Comparison of ENCODE assay signal across 7 mouse cellular contexts in genomic region chr2:118887845-118888548, GRCm38 (mm10). TPM values are rescaled to one million over a fixed set of nuclear protein-coding genes. Genes with fewer than 3 reads are reported as not detected.
DNase-seq lines count a peak whose midpoint lies in the region; ATAC-seq lines count a peak whose summit lies in the region.

No protein-coding gene starts in this region.

- intact Hi-C loops in left cerebral cortex, postnatal 10 days (cut with DNase I), result loop anchor here (10.0 kb wide), 1 partner anchor 623 kb away; no protein-coding TSS in a partner anchor

- no peak overlapping the region for H3K27ac ChIP-seq in limb, embryonic 11.5 days (replicated peaks; ENCODE audit: low read depth, low read length)
- H3K27ac ChIP-seq in limb, embryonic 10.5 days, result no peak overlapping the region
- H3K27ac ChIP-seq in heart, embryonic 16.5 days (ENCODE audit: low read length), result no peak overlapping the region
- H3K27ac ChIP-seq in liver, embryonic 15.5 days (replicated peaks), result peak overlapping the region; percentile 91
- H3K27ac ChIP-seq in stomach, embryonic 14.5 days (ENCODE audit: low read length), result no peak overlapping the region

- WGBS in limb, embryonic 11.5 days, result 32% methylated on average over 14 of the region's 14 CpGs
- 30% methylated on average over 14 of the region's 14 CpGs for WGBS in limb, embryonic 10.5 days
- WGBS in heart, embryonic 16.5 days, result 15% methylated on average over 14 of the region's 14 CpGs
- 6% methylated on average over 14 of the region's 14 CpGs for WGBS in liver, embryonic 15.5 days (ENCODE audit: insufficient replicate concordance)
- 22% methylated on average over 14 of the region's 14 CpGs for WGBS in stomach, embryonic 14.5 days

- H3K4me3 ChIP-seq in limb, embryonic 11.5 days (ENCODE audit: low read depth, low read length), result no peak overlapping the region
- H3K4me3 ChIP-seq in limb, embryonic 10.5 days, result no peak overlapping the region
- 0 out of 2 replicates have a peak overlapping the region, but pooled peaks have one; percentile 13 for H3K4me3 ChIP-seq in heart, embryonic 16.5 days (ENCODE audit: low read length)
- H3K4me3 ChIP-seq in liver, embryonic 15.5 days (replicated peaks), result peak overlapping the region; percentile 48
- no peak overlapping the region for H3K4me3 ChIP-seq in stomach, embryonic 14.5 days (ENCODE audit: low read depth, low read length)

- peaks cover 3% of the 10 kb centered on the region; the same call in 1 of the 2 replicates for H3K4me1 ChIP-seq in limb, embryonic 11.5 days (ENCODE audit: control insufficient read depth, insufficient read depth, low read length)
- peaks cover 5% of the 10 kb centered on the region for H3K4me1 ChIP-seq in limb, embryonic 10.5 days
- H3K4me1 ChIP-seq in heart, embryonic 16.5 days (ENCODE audit: control insufficient read depth, insufficient read depth, low read length), result peaks cover 7% of the 10 kb centered on the region
- peaks cover 46% of the 10 kb centered on the region for H3K4me1 ChIP-seq in liver, embryonic 15.5 days (replicated peaks)
- 0 out of 2 replicates have a peak, but pooled peaks cover 2% of the 10 kb centered on the region for H3K4me1 ChIP-seq in stomach, embryonic 14.5 days (ENCODE audit: control insufficient read depth, insufficient read depth, low read length)

- H3K9me3 ChIP-seq in limb, embryonic 11.5 days (ENCODE audit: control insufficient read depth, low read length), result no peaks in the 10 kb centered on the region
- H3K9me3 ChIP-seq in limb, embryonic 10.5 days (replicated peaks), result no peaks in the 10 kb centered on the region
- H3K9me3 ChIP-seq in heart, embryonic 16.5 days (replicated peaks; ENCODE audit: control insufficient read depth, low read length), result no peaks in the 10 kb centered on the region
- H3K9me3 ChIP-seq in liver, embryonic 15.5 days (replicated peaks), result no peaks in the 10 kb centered on the region
- no peaks in the 10 kb centered on the region for H3K9me3 ChIP-seq in stomach, embryonic 14.5 days (ENCODE audit: control insufficient read depth, low read depth, low read length)

- no peak for ATAC-seq in limb, embryonic 11.5 days (ENCODE audit: insufficient number of reproducible peaks, low FRiP score, low TSS enrichment, low read depth)
- peak; percentile 42 for ATAC-seq in heart, embryonic 16.5 days (replicated peaks; ENCODE audit: extremely low read depth, insufficient read depth, low FRiP score)
- ATAC-seq in liver, embryonic 15.5 days (ENCODE audit: insufficient read depth), result peak; percentile 90
- ATAC-seq in stomach, embryonic 14.5 days (ENCODE audit: insufficient number of reproducible peaks, insufficient read depth, low FRiP score, low read depth), result peak; percentile 57; the same call in 1 of the 2 replicates

- DNase-seq in limb, embryonic 11.5 days (ENCODE audit: low spot score), result no peak
- no peak for DNase-seq in limb, embryonic 10.5 days (ENCODE audit: low spot score)
- DNase-seq in urinary bladder, postnatal 4 days (ENCODE audit: low spot score in 2 of 2), result no peak
- no peak for DNase-seq in left cerebral cortex, postnatal 10 days (ENCODE audit: extremely low spot score in 1 of 2, low spot score in 2 of 2)

- no peaks in the 10 kb centered on the region for H3K36me3 ChIP-seq in limb, embryonic 11.5 days (ENCODE audit: control insufficient read depth, insufficient read depth, low read length)
- H3K36me3 ChIP-seq in limb, embryonic 10.5 days, result no peaks in the 10 kb centered on the region
- H3K36me3 ChIP-seq in heart, embryonic 16.5 days (ENCODE audit: control insufficient read depth, insufficient read depth), result no peaks in the 10 kb centered on the region
- H3K36me3 ChIP-seq in liver, embryonic 15.5 days (replicated peaks), result no peaks in the 10 kb centered on the region
- H3K36me3 ChIP-seq in stomach, embryonic 14.5 days (ENCODE audit: control insufficient read depth, insufficient read depth, low read length), result no peaks in the 10 kb centered on the region

- 0 out of 2 replicates have a peak overlapping the region, but pooled peaks have one; percentile 12 for H3K4me2 ChIP-seq in limb, embryonic 11.5 days (ENCODE audit: low read depth, severe bottlenecking)
- peak overlapping the region; percentile 50 for H3K4me2 ChIP-seq in heart, embryonic 16.5 days (ENCODE audit: low read depth, low read length)
- peak overlapping the region; percentile 86 for H3K4me2 ChIP-seq in liver, embryonic 15.5 days
- H3K4me2 ChIP-seq in stomach, embryonic 14.5 days (replicated peaks; ENCODE audit: low read depth, low read length), result no peak overlapping the region

- peaks cover 7% of the 10 kb centered on the region; the same call in 1 of the 2 replicates for H3K27me3 ChIP-seq in limb, embryonic 11.5 days (ENCODE audit: control insufficient read depth, insufficient read depth, low read length)
- H3K27me3 ChIP-seq in limb, embryonic 10.5 days (ENCODE audit: low read depth, poor library complexity, severe bottlenecking), result peaks cover 82% of the 10 kb centered on the region
- peaks cover 11% of the 10 kb centered on the region for H3K27me3 ChIP-seq in heart, embryonic 16.5 days (ENCODE audit: control insufficient read depth, insufficient read depth, low read length)
- peaks cover 41% of the 10 kb centered on the region for H3K27me3 ChIP-seq in liver, embryonic 15.5 days
- H3K27me3 ChIP-seq in stomach, embryonic 14.5 days (ENCODE audit: control insufficient read depth, insufficient read depth, low read length), result no peaks in the 10 kb centered on the region

- no peak overlapping the region for H3K9ac ChIP-seq in limb, embryonic 11.5 days (ENCODE audit: low read length)
- H3K9ac ChIP-seq in heart, embryonic 16.5 days (ENCODE audit: low read length), result no peak overlapping the region
- peak overlapping the region; percentile 51 for H3K9ac ChIP-seq in liver, embryonic 15.5 days
- H3K9ac ChIP-seq in stomach, embryonic 14.5 days (replicated peaks; ENCODE audit: low read depth, low read length), result no peak overlapping the region

RNA-seq across cellular contexts. Expression of gene Bahd1, which starts 12.2 kb away (rescaled TPM):
- 0.84 and 0.91 TPM in 2 replicates for polyA plus RNA-seq in limb, embryonic 11.5 days (2014; fragmentation: Nextera tagmentation; extraction: Ambion mirVana)
- polyA plus RNA-seq in limb, embryonic 10.5 days (2016; fragmentation: Nextera tagmentation; extraction: Ambion mirVana), result 2.4 and 2.6 TPM in 2 replicates
- polyA plus RNA-seq in heart, embryonic 16.5 days (2015; fragmentation: Nextera tagmentation; extraction: Ambion mirVana), result 3.7 and 4.1 TPM in 2 replicates
- polyA plus RNA-seq in liver, embryonic 15.5 days (2015; fragmentation: Nextera tagmentation; extraction: Ambion mirVana), result 3.2 and 4.3 TPM in 2 replicates
- 1.8 TPM in 2 replicates for polyA plus RNA-seq in stomach, embryonic 14.5 days (2014; fragmentation: Nextera tagmentation; extraction: Ambion mirVana)
- 10 to 100 TPM; 29.9 to 32.1 TPM for total RNA-seq in left cerebral cortex, postnatal 10 days (2021)

RNA-seq across cellular contexts. Expression of gene Ivd, which starts 26.2 kb away (rescaled TPM):
- 75.1 and 75.4 TPM in 2 replicates for polyA plus RNA-seq in limb, embryonic 11.5 days (2014; fragmentation: Nextera tagmentation; extraction: Ambion mirVana)
- polyA plus RNA-seq in limb, embryonic 10.5 days (2016; fragmentation: Nextera tagmentation; extraction: Ambion mirVana), result 86.6 and 90.6 TPM in 2 replicates
- 97.4 and 107 TPM in 2 replicates for polyA plus RNA-seq in heart, embryonic 16.5 days (2015; fragmentation: Nextera tagmentation; extraction: Ambion mirVana)
- polyA plus RNA-seq in liver, embryonic 15.5 days (2015; fragmentation: Nextera tagmentation; extraction: Ambion mirVana), result 35.8 and 43.5 TPM in 2 replicates
- 55.9 and 57.9 TPM in 2 replicates for polyA plus RNA-seq in stomach, embryonic 14.5 days (2014; fragmentation: Nextera tagmentation; extraction: Ambion mirVana)
- 10 to 100 TPM; 63.1 to 70.0 TPM for total RNA-seq in left cerebral cortex, postnatal 10 days (2021)

RNA-seq across cellular contexts. Expression of gene Chst14, which starts 38.3 kb away (rescaled TPM):
- 34.9 and 35.5 TPM in 2 replicates for polyA plus RNA-seq in limb, embryonic 11.5 days (2014; fragmentation: Nextera tagmentation; extraction: Ambion mirVana)
- 26.2 and 30.3 TPM in 2 replicates for polyA plus RNA-seq in limb, embryonic 10.5 days (2016; fragmentation: Nextera tagmentation; extraction: Ambion mirVana)
- polyA plus RNA-seq in heart, embryonic 16.5 days (2015; fragmentation: Nextera tagmentation; extraction: Ambion mirVana), result 17.1 and 18.0 TPM in 2 replicates
- polyA plus RNA-seq in liver, embryonic 15.5 days (2015; fragmentation: Nextera tagmentation; extraction: Ambion mirVana), result 4.5 and 5.7 TPM in 2 replicates
- 37.5 and 38.0 TPM in 2 replicates for polyA plus RNA-seq in stomach, embryonic 14.5 days (2014; fragmentation: Nextera tagmentation; extraction: Ambion mirVana)
- 1 to 10 TPM; 2.4 to 2.9 TPM for total RNA-seq in left cerebral cortex, postnatal 10 days (2021)

Comparison
In these comparisons a context has a peak if more than half of its experiments do, and no peak if none do; other contexts are left out.
1. H3K4me3 ChIP-seq: peak in heart, embryonic 16.5 days (single experiment) and liver, embryonic 15.5 days (single experiment); none in limb, embryonic 11.5 days (single experiment), limb, embryonic 10.5 days (single experiment) and stomach, embryonic 14.5 days (single experiment).